Mouse (Mus musculus): ENCODE data around the gene Olfr608. TPM values are rescaled to one million over a fixed set of nuclear protein-coding genes. Genes with fewer than 3 reads are reported as not detected.

The Olfr608 gene
- polyA plus RNA-seq, 1 experiment from 2014 or later = not detected

Other genes with a start within 250 kb of the Olfr608 start
- gene Usp17ld, start 217.4 kb upstream of the Olfr608 start, polyA plus RNA-seq (2014; fragmentation: Nextera tagmentation; extraction: Ambion mirVana) = not detected in 2 replicates
- gene Olfr596, start 164.2 kb upstream of the Olfr608 start, polyA plus RNA-seq (2014; fragmentation: Nextera tagmentation; extraction: Ambion mirVana) = not detected in 2 replicates
- not detected in 2 replicates for gene Olfr597, start 153.6 kb upstream of the Olfr608 start, polyA plus RNA-seq (2014; fragmentation: Nextera tagmentation; extraction: Ambion mirVana)
- not detected in 2 replicates for gene Olfr598, start 146.3 kb upstream of the Olfr608 start, polyA plus RNA-seq (2014; fragmentation: Nextera tagmentation; extraction: Ambion mirVana)
- gene Olfr599, start 134.0 kb upstream of the Olfr608 start, polyA plus RNA-seq (2014; fragmentation: Nextera tagmentation; extraction: Ambion mirVana) = not detected in 2 replicates
- not detected in 2 replicates for gene Olfr600, start 120.2 kb upstream of the Olfr608 start, polyA plus RNA-seq (2014; fragmentation: Nextera tagmentation; extraction: Ambion mirVana)
- not detected in 2 replicates for gene Olfr601, start 107.2 kb upstream of the Olfr608 start, polyA plus RNA-seq (2014; fragmentation: Nextera tagmentation; extraction: Ambion mirVana)
- gene Olfr603, start 83.7 kb upstream of the Olfr608 start, polyA plus RNA-seq (2014; fragmentation: Nextera tagmentation; extraction: Ambion mirVana) = not detected in 2 replicates
- gene Usp17lc, start 54.8 kb upstream of the Olfr608 start, polyA plus RNA-seq (2014; fragmentation: Nextera tagmentation; extraction: Ambion mirVana) = not detected in 2 replicates
- gene Olfr605, start 24.4 kb upstream of the Olfr608 start, polyA plus RNA-seq (2014; fragmentation: Nextera tagmentation; extraction: Ambion mirVana) = not detected in 2 replicates
- gene Olfr606, start 20.8 kb upstream of the Olfr608 start, polyA plus RNA-seq (2014; fragmentation: Nextera tagmentation; extraction: Ambion mirVana) = not detected in 2 replicates
- gene Olfr607, start 5.7 kb upstream of the Olfr608 start, polyA plus RNA-seq (2014; fragmentation: Nextera tagmentation; extraction: Ambion mirVana) = not detected in 2 replicates
- not detected in 2 replicates for gene Olfr609, start 28.2 kb downstream of the Olfr608 start, polyA plus RNA-seq (2014; fragmentation: Nextera tagmentation; extraction: Ambion mirVana)
- 0.18 TPM in 1 of 2 replicates, not detected in the other for gene Olfr610, start 42.2 kb downstream of the Olfr608 start, polyA plus RNA-seq (2014; fragmentation: Nextera tagmentation; extraction: Ambion mirVana)
- gene Olfr611, start 51.0 kb downstream of the Olfr608 start, polyA plus RNA-seq (2014; fragmentation: Nextera tagmentation; extraction: Ambion mirVana) = not detected in 2 replicates
- gene Olfr612, start 72.8 kb downstream of the Olfr608 start, polyA plus RNA-seq (2014; fragmentation: Nextera tagmentation; extraction: Ambion mirVana) = not detected in 2 replicates
- not detected in 2 replicates for gene Olfr613, start 78.2 kb downstream of the Olfr608 start, polyA plus RNA-seq (2014; fragmentation: Nextera tagmentation; extraction: Ambion mirVana)
- gene Olfr615, start 86.2 kb downstream of the Olfr608 start, polyA plus RNA-seq (2014; fragmentation: Nextera tagmentation; extraction: Ambion mirVana) = 0.06 and 0.14 TPM in 2 replicates
- gene Olfr616, start 99.3 kb downstream of the Olfr608 start, polyA plus RNA-seq (2014; fragmentation: Nextera tagmentation; extraction: Ambion mirVana) = not detected in 2 replicates
- not detected in 2 replicates for gene Olfr617, start 103.2 kb downstream of the Olfr608 start, polyA plus RNA-seq (2014; fragmentation: Nextera tagmentation; extraction: Ambion mirVana)
- not detected in 2 replicates for gene Olfr618, start 120.2 kb downstream of the Olfr608 start, polyA plus RNA-seq (2014; fragmentation: Nextera tagmentation; extraction: Ambion mirVana)
- not detected in 2 replicates for gene Olfr619, start 130.7 kb downstream of the Olfr608 start, polyA plus RNA-seq (2014; fragmentation: Nextera tagmentation; extraction: Ambion mirVana)
- gene Olfr620, start 142.7 kb downstream of the Olfr608 start, polyA plus RNA-seq (2014; fragmentation: Nextera tagmentation; extraction: Ambion mirVana) = not detected in 2 replicates
- gene Olfr622, start 172.8 kb downstream of the Olfr608 start, polyA plus RNA-seq (2014; fragmentation: Nextera tagmentation; extraction: Ambion mirVana) = 0.12 and 0.13 TPM in 2 replicates
- not detected in 2 replicates for gene Olfr623, start 193.8 kb downstream of the Olfr608 start, polyA plus RNA-seq (2014; fragmentation: Nextera tagmentation; extraction: Ambion mirVana)
- gene Olfr624, start 201.3 kb downstream of the Olfr608 start, polyA plus RNA-seq (2014; fragmentation: Nextera tagmentation; extraction: Ambion mirVana) = 0.04 and 0.06 TPM in 2 replicates
- gene Olfr625-ps1, start 212.8 kb downstream of the Olfr608 start, polyA plus RNA-seq (2014; fragmentation: Nextera tagmentation; extraction: Ambion mirVana) = not detected in 2 replicates
- not detected in 2 replicates for gene Olfr243, start 244.8 kb downstream of the Olfr608 start, polyA plus RNA-seq (2014; fragmentation: Nextera tagmentation; extraction: Ambion mirVana)